Mouse (Mus musculus) thymus, postnatal 36 days (tissue): ENCODE data around the gene Sertad2.

Experiments used
- DNase-seq, 2 experiments: peaks; one replicate each; pipeline ENCODE4 v3.0.0; 2022; ENCODE audit warnings: mixed read lengths in 2 of 2

Gene Sertad2

GRCm38 (mm10) chr11:20646986-20647726, 104.1 kb downstream of the Sertad2 start:
- DNase-seq, result no peak

DNA sequence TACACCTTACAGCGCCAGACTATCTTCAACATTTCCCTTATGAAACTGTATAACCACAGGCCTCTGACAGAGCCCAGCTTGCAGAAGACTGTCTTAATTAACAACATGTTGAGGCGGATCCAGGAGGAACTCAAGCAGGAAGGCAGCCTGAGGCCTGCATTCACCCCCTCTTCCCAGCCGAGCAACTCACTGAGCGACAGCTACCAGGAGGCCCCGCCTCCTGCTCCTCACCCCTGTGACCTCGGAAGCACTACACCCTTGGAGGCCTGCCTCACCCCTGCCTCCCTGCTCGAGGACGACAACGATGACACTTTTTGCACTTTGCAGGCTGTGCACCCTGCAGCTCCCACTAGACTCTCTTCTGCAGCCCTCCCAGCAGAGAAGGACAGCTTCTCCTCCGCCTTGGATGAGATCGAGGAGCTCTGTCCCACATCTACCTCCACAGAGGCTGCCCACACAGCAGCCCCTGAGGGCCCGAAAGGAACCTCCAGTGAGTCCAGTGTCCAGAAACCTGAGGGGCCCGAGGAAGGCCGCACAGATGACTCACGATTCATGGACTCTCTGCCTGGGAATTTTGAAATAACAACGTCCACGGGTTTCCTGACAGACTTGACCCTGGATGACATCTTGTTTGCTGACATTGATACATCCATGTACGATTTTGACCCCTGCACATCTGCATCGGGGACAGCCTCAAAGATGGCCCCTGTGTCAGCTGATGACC, 105.0 kb downstream of the Sertad2 start:
- DNase-seq, result no peak

- DNase-seq, result no peak
Observed at GRCm38 (mm10) chr11:20649477-20649876, 106.4 kb downstream of the Sertad2 start.

DNA sequence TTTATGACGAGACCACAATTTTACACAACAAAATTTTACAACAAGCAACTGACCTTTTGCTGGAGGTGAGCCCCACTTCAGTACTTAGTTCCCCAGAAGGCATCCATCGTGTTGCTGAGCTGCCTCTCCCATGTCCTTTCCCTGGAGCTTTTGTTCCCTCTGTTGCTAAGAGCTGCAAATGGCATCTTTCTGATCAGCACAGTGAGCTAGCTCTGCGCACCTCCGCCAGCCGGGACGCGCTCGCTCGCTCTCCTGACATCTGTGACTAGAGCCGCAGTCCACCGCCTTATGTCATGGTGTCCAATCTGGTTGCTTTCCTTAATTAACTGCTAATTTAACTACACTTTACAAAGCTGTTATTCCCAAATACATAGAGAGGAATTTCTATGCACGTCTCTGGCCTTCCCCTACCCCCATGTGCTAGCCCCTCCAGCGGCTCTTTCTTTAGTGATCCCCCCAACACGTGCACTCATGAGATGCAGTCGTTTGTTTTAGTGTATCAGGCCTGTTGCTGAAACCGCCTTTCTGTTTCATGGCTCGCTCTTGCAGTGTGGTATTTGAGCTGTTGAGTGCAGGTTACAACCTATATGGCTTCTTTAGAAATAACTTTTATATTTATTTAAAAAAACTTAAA, 107.1 kb downstream of the Sertad2 start:
- DNase-seq, result no peak

DNA sequence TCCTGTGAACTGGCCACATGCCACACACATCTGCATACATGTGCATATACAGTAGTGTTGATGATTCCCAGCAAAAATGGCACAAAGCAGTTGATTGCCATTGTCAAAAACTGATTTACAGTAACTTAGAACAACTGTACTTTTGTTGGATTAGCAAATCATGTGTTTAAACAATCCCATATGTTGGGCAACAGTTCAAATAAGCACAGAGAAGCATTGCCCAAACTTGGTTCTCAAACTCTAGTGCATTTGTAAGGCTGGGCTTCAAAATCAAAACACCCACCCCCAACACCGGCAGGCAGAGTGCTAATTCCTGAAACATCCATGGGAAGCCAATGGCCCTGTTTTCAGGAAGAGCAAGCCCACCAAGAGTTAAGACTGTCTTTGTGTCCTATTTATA, 108.1 kb downstream of the Sertad2 start:
- DNase-seq, result no peak

DNA sequence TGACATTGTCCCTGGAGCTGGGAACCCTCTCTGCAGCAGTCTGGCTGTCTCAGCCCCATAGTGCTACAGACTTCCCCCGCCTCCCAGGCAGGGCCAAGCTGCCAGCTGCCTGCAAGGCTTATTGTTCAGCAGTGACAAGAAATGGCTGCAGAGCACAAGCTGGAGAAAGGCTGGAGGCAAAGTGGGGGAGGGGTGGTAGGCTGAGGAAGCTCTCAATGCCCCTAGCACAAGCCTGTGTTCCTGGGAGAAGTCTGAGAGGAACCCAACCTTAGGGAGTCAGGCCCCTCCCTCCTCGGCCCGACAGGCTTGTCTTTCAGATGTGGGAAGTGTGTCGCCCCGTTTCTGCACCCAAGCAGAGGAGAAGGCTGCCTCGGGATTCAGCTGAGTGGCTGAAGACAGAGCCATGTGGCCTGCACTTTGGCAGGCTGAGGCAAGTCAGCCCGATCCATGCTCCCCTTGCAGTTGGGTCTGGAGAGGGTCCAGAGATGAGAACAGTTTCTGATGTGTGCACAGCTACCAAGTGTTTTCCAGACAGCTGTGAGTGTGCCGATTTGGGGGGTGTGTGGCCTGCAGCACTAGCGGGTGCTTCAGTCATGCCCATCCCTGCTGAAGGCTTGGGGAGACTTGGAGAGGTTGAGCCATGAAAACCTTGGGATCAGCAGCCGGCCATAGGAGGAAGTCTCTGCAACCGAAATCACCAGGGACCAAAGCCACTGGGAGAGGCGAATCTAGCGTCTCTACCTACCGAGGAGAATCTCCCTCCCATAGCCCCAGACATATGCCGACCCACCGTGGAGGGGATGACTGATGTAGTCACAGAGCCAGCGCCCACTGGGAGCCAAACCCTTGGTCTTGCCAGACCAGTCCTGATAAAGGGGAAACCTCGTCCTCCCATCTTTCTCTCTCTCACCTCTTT, 113.0 kb downstream of the Sertad2 start:
- DNase-seq, result peak; percentile 44 to 59

- peak in 1 of 2 experiments; percentile 27 for DNase-seq
Observed at GRCm38 (mm10) chr11:20656711-20657057, 113.6 kb downstream of the Sertad2 start.

GRCm38 (mm10) chr11:20659094-20659493, 116.0 kb downstream of the Sertad2 start:
- DNase-seq, result no peak

- DNase-seq, result no peak
Observed at GRCm38 (mm10) chr11:20660111-20661097, 117.4 kb downstream of the Sertad2 start.

GRCm38 (mm10) chr11:20661652-20662051, 118.6 kb downstream of the Sertad2 start:
- peak; percentile 54 to 66 for DNase-seq

DNA sequence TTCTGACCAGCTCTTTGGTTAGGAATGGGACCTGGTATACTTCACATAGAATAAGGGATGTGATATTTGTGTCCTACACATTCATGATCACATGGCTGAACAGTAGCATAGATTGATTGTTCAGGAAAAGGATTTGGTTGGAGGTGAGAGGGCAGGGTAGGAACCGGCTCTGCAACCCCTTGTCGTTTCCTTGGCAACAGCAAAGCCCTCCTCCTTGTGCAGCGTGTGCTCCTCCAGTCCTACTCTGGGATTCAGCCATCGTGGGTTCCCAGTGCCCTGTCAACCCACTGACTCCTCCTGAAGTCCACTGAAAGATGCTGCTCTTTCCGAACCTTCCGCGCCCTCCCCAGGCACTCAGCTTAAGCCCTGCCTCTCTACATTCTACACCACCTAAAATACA, 119.8 kb downstream of the Sertad2 start:
- DNase-seq, result no peak

- DNase-seq, result no peak
Observed at GRCm38 (mm10) chr11:20663580-20664198, 120.6 kb downstream of the Sertad2 start.

DNA sequence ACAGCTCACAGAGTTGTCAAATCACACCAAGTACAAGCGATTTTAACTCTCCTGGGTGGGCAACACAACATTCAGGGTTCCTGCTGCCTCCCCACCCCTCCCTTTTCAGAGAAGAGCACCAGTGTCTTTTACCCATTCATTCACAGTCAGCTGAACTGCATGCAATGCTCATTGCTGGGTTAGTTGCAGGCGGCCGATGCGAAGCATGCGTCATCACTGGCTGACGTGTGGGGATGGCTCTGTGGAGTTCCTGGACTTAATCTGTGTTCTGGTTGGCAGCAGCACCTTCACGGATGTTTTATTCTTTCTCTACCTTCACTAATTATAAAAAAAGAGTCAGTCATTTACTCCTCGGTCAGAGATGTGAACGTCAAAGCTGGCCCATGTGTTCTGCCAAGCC, 121.8 kb downstream of the Sertad2 start:
- DNase-seq, result no peak

GRCm38 (mm10) chr11:20671789-20672392, 128.8 kb downstream of the Sertad2 start:
- DNase-seq, result no peak

DNA sequence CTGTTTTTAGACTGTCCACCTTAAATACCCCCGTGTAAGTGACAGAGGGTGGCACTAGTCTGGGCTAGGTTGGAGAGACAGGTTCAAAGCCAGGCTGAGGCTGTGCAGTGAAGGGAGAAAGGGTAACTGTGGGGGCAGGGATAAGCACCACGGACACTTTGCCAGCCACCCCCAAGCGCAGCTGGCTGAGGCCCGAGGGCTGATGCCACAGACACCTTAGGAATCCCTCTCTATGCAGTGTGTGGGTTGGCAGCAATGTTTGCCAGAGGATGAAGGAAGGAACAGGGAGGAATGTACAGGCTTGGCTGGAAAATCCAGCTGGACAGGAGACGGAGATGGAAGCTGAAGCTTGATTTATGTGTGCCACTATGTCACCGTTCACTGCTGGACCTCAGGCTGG, 129.5 kb downstream of the Sertad2 start:
- DNase-seq, result no peak

DNA sequence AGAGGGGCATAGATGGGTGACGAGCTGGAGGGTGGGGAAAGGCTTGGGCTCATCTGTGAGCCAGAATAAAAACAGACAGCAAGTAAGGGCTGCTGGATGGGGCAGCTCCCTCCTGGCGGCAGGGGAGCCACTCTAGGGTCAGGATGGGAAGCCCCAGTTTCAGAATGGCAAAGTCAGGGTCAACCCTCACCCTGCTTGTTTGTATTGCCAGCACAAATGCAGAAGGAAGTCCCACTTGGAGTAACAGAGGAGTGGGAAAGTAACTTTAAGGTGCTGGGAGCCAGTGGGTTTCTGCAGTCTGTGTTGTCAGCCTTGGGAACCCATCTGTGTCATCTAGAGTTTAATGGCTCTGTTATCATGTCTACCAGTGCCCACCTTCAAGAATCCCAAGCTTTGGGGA, 136.3 kb downstream of the Sertad2 start:
- DNase-seq, result no peak

GRCm38 (mm10) chr11:20680781-20681180, 137.7 kb downstream of the Sertad2 start:
- no peak for DNase-seq

DNA sequence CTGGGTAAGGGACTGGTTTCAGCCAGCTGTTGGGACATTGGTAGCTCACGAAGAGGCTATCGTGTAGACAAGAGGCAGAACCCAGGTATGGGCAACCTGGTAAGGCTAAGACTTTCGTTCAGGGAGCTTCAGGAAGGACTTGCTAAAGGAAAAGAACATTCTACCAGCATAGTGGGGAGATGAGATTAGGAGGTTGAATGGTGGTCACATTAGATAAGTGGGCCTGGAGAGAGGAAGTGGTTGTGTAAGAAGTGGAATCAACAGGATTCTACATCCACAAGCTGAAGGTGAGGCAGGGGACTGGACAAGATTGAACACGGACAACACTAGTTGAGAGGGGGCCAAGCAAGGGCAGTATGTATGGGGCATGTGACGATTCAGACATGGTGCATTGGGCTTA, 138.6 kb downstream of the Sertad2 start:
- no peak for DNase-seq

DNA sequence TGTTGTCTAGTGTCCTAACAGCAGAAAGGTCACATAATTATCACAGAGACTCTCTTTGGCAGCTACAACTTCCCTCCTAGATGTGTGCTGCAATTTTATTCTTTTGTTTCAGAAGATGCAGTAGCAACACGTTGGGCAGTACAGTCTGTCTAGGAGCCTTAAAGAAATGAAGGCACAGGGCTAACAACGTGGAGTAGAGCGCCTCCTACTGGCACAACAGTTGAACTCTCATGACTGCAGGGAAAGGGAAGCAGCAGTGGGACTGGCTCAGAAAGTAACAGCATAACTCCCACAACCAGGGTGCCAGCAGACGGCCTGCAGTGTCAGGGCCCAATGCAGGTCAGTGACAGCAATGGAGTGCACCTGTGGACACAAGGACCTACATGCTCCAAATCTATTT, 147.9 kb downstream of the Sertad2 start:
- DNase-seq, result peak; percentile 52
